In genomic region chr11:87745632-87746555, GRCm38 (mm10) we compare ENCODE assay signal across 22 mouse cellular contexts. TPM values are rescaled to one million over a fixed set of nuclear protein-coding genes. Genes with fewer than 3 reads are reported as not detected.
DNase-seq lines count a peak whose midpoint lies in the region; ATAC-seq and TF ChIP-seq lines count a peak whose summit lies in the region.
"Had no signal": no experiment of that assay in that cellular context is flagged by ENCODE, and none has a peak within 500 bp of the region (broad histone marks: within the 10 kb centered on the region; RNA-seq: fewer than 3 reads in every experiment).

No protein-coding gene starts in this region.

- H3K27me3 ChIP-seq in heart, postnatal 0 days (ENCODE audit: control insufficient read depth, insufficient read depth, low read length): no peaks in the 10 kb centered on the region
- no peaks in the 10 kb centered on the region for H3K27me3 ChIP-seq in liver, embryonic 12.5 days (replicated peaks)
- no peaks in the 10 kb centered on the region for H3K27me3 ChIP-seq in thymus, adult 2 months (ENCODE audit: control insufficient read depth, insufficient read depth, low read length)

- peak overlapping the region; percentile 57; the same call in 1 of the 2 replicates for H3K27ac ChIP-seq in heart, postnatal 0 days (ENCODE audit: low read depth)
- H3K27ac ChIP-seq in liver, embryonic 12.5 days: peak overlapping the region; percentile 100
- peak overlapping the region; percentile 99 for H3K27ac ChIP-seq in thymus, adult 2 months (ENCODE audit: control insufficient read depth, insufficient read depth, low read length)
- H3K27ac ChIP-seq: heart, embryonic 10.5 days; hindbrain, embryonic 10.5 days had no signal

- no peak overlapping the region for H3K4me3 ChIP-seq in heart, postnatal 0 days (ENCODE audit: low read depth, low read length)
- H3K4me3 ChIP-seq in liver, embryonic 12.5 days: no peak overlapping the region
- peak overlapping the region; percentile 2; the same call in 1 of the 2 replicates for H3K4me3 ChIP-seq in thymus, adult 2 months (ENCODE audit: control insufficient read depth, insufficient read depth, low read length)
- H3K4me3 ChIP-seq: erythroblast, embryonic 14.5 days; heart, embryonic 10.5 days; hindbrain, embryonic 10.5 days; myocyte had no signal

- no peaks in the 10 kb centered on the region for H3K4me1 ChIP-seq in heart, postnatal 0 days (ENCODE audit: control insufficient read depth, insufficient read depth)
- H3K4me1 ChIP-seq in liver, embryonic 12.5 days: peaks cover 47% of the 10 kb centered on the region
- peaks cover 62% of the 10 kb centered on the region for H3K4me1 ChIP-seq in thymus, adult 2 months (replicated peaks; ENCODE audit: control insufficient read depth, insufficient read depth, low read length)

- no peak for TF ChIP-seq POLR2A in thymus, adult 2 months (IDR thresholded peaks at IDR 0.05; ENCODE audit: control insufficient read depth, extremely low read depth, insufficient read depth, low read length, poor library complexity)

- no peak for DNase-seq in heart, postnatal 0 days (ENCODE audit: low spot score)
- DNase-seq in heart, adult 18-20 months: no peak
- DNase-seq in CD4-positive helper T cell, adult 2 months (ENCODE audit: low read depth, low spot score): peak; percentile 48
- DNase-seq in thymus, adult 2 months: no peak
- DNase-seq in yolk sac, embryonic 10.5 days (ENCODE audit: low spot score): no peak
- DNase-seq in right cerebral cortex, postnatal 4 days: no peak
- DNase-seq in cerebellum, postnatal 25 days: no peak
- DNase-seq: adrenal gland, adult 8-10 months; cerebellum, adult 11 months; gastrocnemius, postnatal 25 days; lung, postnatal 4 days; midbrain, embryonic 14.5 days had no signal

- H3K4me2 ChIP-seq in heart, postnatal 0 days (ENCODE audit: low read depth, low read length): no peak overlapping the region
- no peak overlapping the region for H3K4me2 ChIP-seq in liver, embryonic 12.5 days

- no peak overlapping the region for H3K9ac ChIP-seq in heart, postnatal 0 days (replicated peaks; ENCODE audit: low read depth, low read length)
- no peak overlapping the region for H3K9ac ChIP-seq in liver, embryonic 12.5 days

- 72% methylated on average over 9 of the region's 9 CpGs for WGBS in heart, postnatal 0 days
- 81% methylated on average over 9 of the region's 9 CpGs for WGBS in liver, embryonic 12.5 days (ENCODE audit: insufficient replicate concordance)
- WGBS in thymus, adult 2 months: 66% methylated on average over 9 of the region's 9 CpGs

- no peak for TF ChIP-seq EP300 in heart, postnatal 0 days (IDR thresholded peaks at IDR 0.05; ENCODE audit: low read depth)

- H3K9me3 ChIP-seq in heart, postnatal 0 days (replicated peaks; ENCODE audit: control insufficient read depth, low read length): no peaks in the 10 kb centered on the region
- H3K9me3 ChIP-seq in liver, embryonic 12.5 days (replicated peaks): no peaks in the 10 kb centered on the region
- H3K9me3 ChIP-seq: heart, embryonic 10.5 days; hindbrain, embryonic 10.5 days had no signal

- ATAC-seq in heart, postnatal 0 days (ENCODE audit: insufficient read depth, low read depth): no peak
- no peak for ATAC-seq in liver, embryonic 12.5 days
- ATAC-seq: forebrain, embryonic 14.5 days had no signal

- H3K36me3 ChIP-seq in heart, postnatal 0 days (replicated peaks; ENCODE audit: control insufficient read depth, insufficient read depth, low read length): peaks cover 33% of the 10 kb centered on the region
- peaks cover 53% of the 10 kb centered on the region for H3K36me3 ChIP-seq in liver, embryonic 12.5 days
- H3K36me3 ChIP-seq in thymus, adult 2 months (ENCODE audit: control insufficient read depth, insufficient read depth, low read length): peaks cover 22% of the 10 kb centered on the region

- no peak for TF ChIP-seq CTCF in heart, postnatal 0 days (IDR thresholded peaks at IDR 0.05; ENCODE audit: low read depth)
- TF ChIP-seq CTCF in thymus, adult 2 months (IDR thresholded peaks at IDR 0.05; ENCODE audit: borderline replicate concordance, control insufficient read depth, extremely low read depth, insufficient read depth, low read length, poor library complexity): no peak

RNA-seq across cellular contexts. Expression of gene Supt4a, which starts 8.5 kb away (rescaled TPM):
- total RNA-seq in heart, postnatal 0 days (2014; rRNA removed; ENCODE audit: low replicate concordance): 50.3 and 73.7 TPM in 2 replicates
- 101 and 104 TPM in 2 replicates for polyA plus RNA-seq in heart, postnatal 0 days (2015; fragmentation: Nextera tagmentation; extraction: Ambion mirVana)
- total RNA-seq in heart, adult 18-20 months (2021): 10 to 100 TPM; 42.8 to 46.1 TPM
- 207 and 209 TPM in 2 replicates for polyA plus RNA-seq in liver, embryonic 12.5 days (2016; fragmentation: Nextera tagmentation; extraction: Ambion mirVana)
- 172 and 215 TPM in 2 replicates for polyA plus RNA-seq in thymus, adult 2 months (2012; rRNA removed)

RNA-seq across cellular contexts. Expression of gene Tspoap1, which starts 14.4 kb away (rescaled TPM):
- 1.6 TPM in 1 of 2 replicates, not detected in the other for total RNA-seq in heart, postnatal 0 days (2014; rRNA removed; ENCODE audit: low replicate concordance)
- polyA plus RNA-seq in heart, postnatal 0 days (2015; fragmentation: Nextera tagmentation; extraction: Ambion mirVana): 0.12 TPM in 1 of 2 replicates, not detected in the other
- under 1 TPM in 1 of 2 experiments, not detected in 1; 0.15 TPM for total RNA-seq in heart, adult 18-20 months (2021)
- polyA plus RNA-seq in liver, embryonic 12.5 days (2016; fragmentation: Nextera tagmentation; extraction: Ambion mirVana): 5.9 and 6.2 TPM in 2 replicates
- 25.3 and 27.9 TPM in 2 replicates for polyA plus RNA-seq in thymus, adult 2 months (2012; rRNA removed)
- polyA plus RNA-seq: C2C12 had no signal

RNA-seq across cellular contexts. Expression of gene Mpo, which starts 47.5 kb away (rescaled TPM):
- total RNA-seq in heart, postnatal 0 days (2014; rRNA removed; ENCODE audit: low replicate concordance): 0.46 and 2.6 TPM in 2 replicates
- polyA plus RNA-seq in heart, postnatal 0 days (2015; fragmentation: Nextera tagmentation; extraction: Ambion mirVana): 0.26 and 0.36 TPM in 2 replicates
- not detected for total RNA-seq in heart, adult 18-20 months (2021)
- polyA plus RNA-seq in liver, embryonic 12.5 days (2016; fragmentation: Nextera tagmentation; extraction: Ambion mirVana): 209 and 217 TPM in 2 replicates
- 4.6 and 8.5 TPM in 2 replicates for polyA plus RNA-seq in thymus, adult 2 months (2012; rRNA removed)
- total RNA-seq: adrenal gland, adult 8-10 months; gastrocnemius, postnatal 25 days; left cerebral cortex, postnatal 36 days; liver, adult 2 months; neutrophil, adult 5-6 weeks had no signal
- polyA plus RNA-seq: C2C12, myocyte had no signal

Comparison
In these comparisons a context has a peak if more than half of its experiments do, and no peak if none do; other contexts are left out.
1. RNA of gene Mpo, which starts 47.5 kb away (polyA plus RNA-seq): 209 to 217 TPM in liver, embryonic 12.5 days; 4.6 to 8.5 TPM in thymus, adult 2 months and 0.26 to 0.36 TPM in heart, postnatal 0 days; every median in the first group is over 10 times any median in the second.
2. Peak in every context shown above with its lines, with median percentiles within 50 percentile points of each other: H3K27ac ChIP-seq.